Comparison of ENCODE assay signal across 22 mouse cellular contexts in the genomic region with DNA sequence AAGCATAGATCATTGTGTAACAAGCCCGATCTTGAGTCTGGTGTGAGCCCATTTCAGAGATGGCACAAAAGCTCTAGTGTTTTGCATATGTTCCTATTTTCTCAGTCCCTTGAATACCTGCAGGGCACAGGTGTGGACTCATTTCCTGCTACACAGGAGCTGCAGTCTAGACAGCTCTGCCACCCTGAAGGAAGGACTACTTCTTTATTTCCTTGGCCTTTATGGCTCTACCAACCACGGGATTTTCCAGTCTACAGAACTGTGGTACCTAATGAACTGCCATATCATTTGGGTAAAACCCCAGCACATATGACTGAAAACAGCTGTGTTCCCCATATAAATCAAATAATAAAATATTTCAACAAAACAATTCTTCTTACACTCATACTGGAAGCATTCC. TPM values are rescaled to one million over a fixed set of nuclear protein-coding genes. Genes with fewer than 3 reads are reported as not detected.
DNase-seq lines count a peak whose midpoint lies in the region; TF ChIP-seq lines count a peak whose summit lies in the region.
"Had no signal": no experiment of that assay in that cellular context is flagged by ENCODE, and none has a peak within 500 bp of the region (broad histone marks: within the 10 kb centered on the region; RNA-seq: fewer than 3 reads in every experiment).

No protein-coding gene starts in this region.

- no peaks in the 10 kb centered on the region for H3K27me3 ChIP-seq in spleen, adult 2 months (ENCODE audit: control insufficient read depth, insufficient read depth, low read length)
- no peaks in the 10 kb centered on the region for H3K27me3 ChIP-seq in CH12.LX (replicated peaks)
- H3K27me3 ChIP-seq in splenic B cell, adult 2 months (ENCODE audit: control insufficient read depth, insufficient read depth, low read length, poor library complexity, severe bottlenecking), result no peaks in the 10 kb centered on the region
- H3K27me3 ChIP-seq: embryonic facial prominence, embryonic 12.5 days; forebrain, embryonic 13.5 days; forebrain, embryonic 15.5 days; Patski had no signal

- in situ Hi-C loops in CH12.LX (cut with MboI; ENCODE audit: low pct_ligation_motif_present, low pct_unique_long_range_greater_than_20kb, low sequenced_read_pairs), result no loop called here

- H3K9ac ChIP-seq in CH12.LX (ENCODE audit: insufficient read depth, low read depth), result no peak overlapping the region
- H3K9ac ChIP-seq: embryonic facial prominence, embryonic 12.5 days; forebrain, embryonic 13.5 days; forebrain, embryonic 15.5 days; forebrain, postnatal 0 days had no signal

- H3K27ac ChIP-seq in spleen, adult 2 months (ENCODE audit: insufficient read depth, low read length), result peak overlapping the region; percentile 51
- peak overlapping the region; percentile 50; the same call in 1 of the 2 replicates for H3K27ac ChIP-seq in CH12.LX (ENCODE audit: insufficient read depth, low read depth)
- H3K27ac ChIP-seq: embryonic facial prominence, embryonic 10.5 days; embryonic facial prominence, embryonic 12.5 days; forebrain, embryonic 13.5 days; forebrain, embryonic 15.5 days had no signal

- no peaks in the 10 kb centered on the region for H3K79me2 ChIP-seq in CH12.LX (replicated peaks; ENCODE audit: control insufficient read depth, extremely low read depth, insufficient read depth, poor library complexity, severe bottlenecking)

- H3K4me2 ChIP-seq in CH12.LX (ENCODE audit: insufficient read depth, low read depth, poor library complexity, severe bottlenecking), result peak overlapping the region; percentile 24
- H3K4me2 ChIP-seq: embryonic facial prominence, embryonic 12.5 days; forebrain, embryonic 13.5 days; forebrain, embryonic 15.5 days had no signal

- no peaks in the 10 kb centered on the region for H3K36me3 ChIP-seq in spleen, adult 2 months (ENCODE audit: control insufficient read depth, insufficient read depth, low read length)
- no peaks in the 10 kb centered on the region for H3K36me3 ChIP-seq in CH12.LX (replicated peaks in 1 of 2; ENCODE audit: control insufficient read depth in 1 of 2, insufficient read depth in 1 of 2, low read length in 1 of 2)
- H3K36me3 ChIP-seq in splenic B cell, adult 2 months (ENCODE audit: control insufficient read depth, insufficient read depth, low read length, poor library complexity, severe bottlenecking), result no peaks in the 10 kb centered on the region
- H3K36me3 ChIP-seq: embryonic facial prominence, embryonic 10.5 days; embryonic facial prominence, embryonic 12.5 days; forebrain, embryonic 15.5 days had no signal

- H3K4me3 ChIP-seq in spleen, adult 2 months (ENCODE audit: extremely low read depth, insufficient read depth, insufficient read length), result no peak overlapping the region
- no peak overlapping the region for H3K4me3 ChIP-seq in CH12.LX (replicated peaks in 1 of 3; ENCODE audit: low read depth in 2 of 3, low read length in 2 of 3, poor library complexity in 1 of 3)
- H3K4me3 ChIP-seq: embryonic facial prominence, embryonic 10.5 days; embryonic facial prominence, embryonic 12.5 days; forebrain, embryonic 13.5 days; forebrain, embryonic 15.5 days had no signal

- DNase-seq in spleen, adult 2 months (ENCODE audit: low read depth in 1 of 2, low spot score in 2 of 2), result peak in 1 of 2 experiments; percentile 34
- DNase-seq in spleen, postnatal 10 days (ENCODE audit: low spot score in 2 of 2), result no peak
- peak; percentile 82 for DNase-seq in A20 (ENCODE audit: low read depth, low spot score)
- peak; percentile 83 for DNase-seq in CH12.LX (ENCODE audit: extremely low read depth)
- DNase-seq in splenic B cell, adult 2 months (ENCODE audit: low read depth, low spot score), result peak; percentile 75
- DNase-seq in left cerebral cortex, postnatal 14 days (ENCODE audit: low spot score in 2 of 2), result no peak
- no peak for DNase-seq in ovary, postnatal 10 days (ENCODE audit: low spot score)
- DNase-seq: adrenal gland, adult 8-10 months; adrenal gland, postnatal 14 days; adrenal gland, postnatal 36 days; cerebellum, adult 11-12 months; cerebellum, adult 2 months; cerebellum, adult 9-10 months; cerebellum, postnatal 10 days; cerebellum, postnatal 25 days; forebrain, postnatal 0 days had no signal

- intact Hi-C loops in left cerebral cortex, postnatal 14 days (cut with DNase I), result no loop called here

- TF ChIP-seq CTCF in spleen, adult 2 months (IDR thresholded peaks at IDR 0.05; ENCODE audit: extremely low read depth, insufficient read depth, insufficient read length, insufficient replicate concordance), result no peak
- no peak for TF ChIP-seq CTCF in CH12.LX (conservative IDR thresholded peaks at IDR 0.05 in 1 of 2, IDR thresholded peaks at IDR 0.05 in 1 of 2; ENCODE audit: low read depth in 2 of 2, low read length in 2 of 2)

- no peak for TF ChIP-seq RAD21 in CH12.LX (IDR thresholded peaks at IDR 0.05; ENCODE audit: low read depth, low read length)

- H3K9me3 ChIP-seq in CH12.LX (replicated peaks; ENCODE audit: low read length), result no peaks in the 10 kb centered on the region
- H3K9me3 ChIP-seq: embryonic facial prominence, embryonic 10.5 days; embryonic facial prominence, embryonic 12.5 days; forebrain, embryonic 13.5 days; forebrain, embryonic 15.5 days had no signal

- peak; percentile 94 for TF ChIP-seq EP300 in CH12.LX (IDR thresholded peaks at IDR 0.05; ENCODE audit: low read length)

- dilution Hi-C loops in CH12.LX (cut with MboI; ENCODE audit: extremely low pct_ligation_motif_present, extremely low pct_unique_long_range_greater_than_20kb, low sequenced_read_pairs), result no loop called here

- 69% methylated on average over 2 of the region's 2 CpGs for WGBS in spleen, adult 2 months

- H3K4me1 ChIP-seq in spleen, adult 2 months (ENCODE audit: control insufficient read depth, insufficient read depth, insufficient read length), result peaks cover 30% of the 10 kb centered on the region
- peaks cover 31 to 83% of the 10 kb centered on the region in 2 experiments for H3K4me1 ChIP-seq in CH12.LX (ENCODE audit: control insufficient read depth in 1 of 2, insufficient read depth in 2 of 2)
- H3K4me1 ChIP-seq: embryonic facial prominence, embryonic 10.5 days; embryonic facial prominence, embryonic 12.5 days; forebrain, embryonic 13.5 days; forebrain, embryonic 15.5 days had no signal

- TF ChIP-seq POLR2A in spleen, adult 2 months (IDR thresholded peaks at IDR 0.05; ENCODE audit: low read depth, low read length), result no peak
- TF ChIP-seq POLR2A in CH12.LX (IDR thresholded peaks at IDR 0.05; ENCODE audit: low read depth, low read length), result no peak; the same call in 1 of the 2 replicates

TF ChIP-seq in CH12.LX, 34 proteins besides CTCF, POLR2A, EP300 and RAD21 (continues in another document):
- TF ChIP-seq ETS1 (conservative IDR thresholded peaks at IDR 0.05; ENCODE audit: low read depth, low read length) (peak; percentile 89), ZMIZ1 (IDR thresholded peaks at IDR 0.05; ENCODE audit: low read depth, low read length) (no peak), MEF2A (IDR thresholded peaks at IDR 0.05; ENCODE audit: borderline replicate concordance, low read depth, low read length) (0 out of 2 replicates have a peak, but pooled peaks have one; percentile 66), TBP (conservative IDR thresholded peaks at IDR 0.05; ENCODE audit: low read depth, low read length) (no peak), TCF12 (IDR thresholded peaks at IDR 0.05; ENCODE audit: low read depth, low read length) (peak; percentile 70; the same call in 1 of the 2 replicates), JUND (conservative IDR thresholded peaks at IDR 0.05; ENCODE audit: low read depth, low read length) (0 out of 2 replicates have a peak, but pooled peaks have one; percentile 8), NELFE (IDR thresholded peaks at IDR 0.05; ENCODE audit: low read depth, low read length) (no peak), GABPA (IDR thresholded peaks at IDR 0.05; ENCODE audit: insufficient replicate concordance, low read depth, low read length) (no peak), PAX5 (IDR thresholded peaks at IDR 0.05; ENCODE audit: low read length) (no peak), NRF1 (IDR thresholded peaks at IDR 0.05; ENCODE audit: low read depth, low read length) (no peak), MAFK (IDR thresholded peaks at IDR 0.05; ENCODE audit: insufficient replicate concordance, low read length) (no peak), ELF1 (IDR thresholded peaks at IDR 0.05; ENCODE audit: low read depth, low read length) (no peak), UBTF (IDR thresholded peaks at IDR 0.05; ENCODE audit: low read depth, low read length) (no peak), RCOR1 (conservative IDR thresholded peaks at IDR 0.05; ENCODE audit: low read depth, low read length) (no peak), JUN (IDR thresholded peaks at IDR 0.05; ENCODE audit: insufficient read depth, low read depth, low read length) (no peak), CHD1 (IDR thresholded peaks at IDR 0.05; ENCODE audit: low read depth, low read length) (no peak), USF2 (conservative IDR thresholded peaks at IDR 0.05; ENCODE audit: low read depth, low read length) (no peak), KAT2A (IDR thresholded peaks at IDR 0.05; ENCODE audit: insufficient replicate concordance, low read length) (no peak), CHD2 (IDR thresholded peaks at IDR 0.05; ENCODE audit: low read length) (no peak; the same call in 1 of the 2 replicates), IRF4 (IDR thresholded peaks at IDR 0.05; ENCODE audit: low read depth, low read length) (peak; percentile 55; the same call in 1 of the 2 replicates), MAX (IDR thresholded peaks at IDR 0.05; ENCODE audit: low read length) (no peak), MAZ (IDR thresholded peaks at IDR 0.05; ENCODE audit: low read depth, low read length) (no peak), USF1 (IDR thresholded peaks at IDR 0.05; ENCODE audit: low read depth, low read length) (no peak), SIN3A (IDR thresholded peaks at IDR 0.05; ENCODE audit: low read length) (no peak), POLR2AphosphoS2 (IDR thresholded peaks at IDR 0.05; ENCODE audit: low read depth, low read length) (no peak), ZC3H11A (IDR thresholded peaks at IDR 0.05; ENCODE audit: low read depth, low read length) (no peak), MYC (IDR thresholded peaks at IDR 0.05; ENCODE audit: low read depth, low read length) (no peak), SMC3 (IDR thresholded peaks at IDR 0.05; ENCODE audit: low read depth, low read length) (no peak)

RNA-seq across cellular contexts. Expression of a gene that starts 13.4 kb away (rescaled TPM):
- 133 and 154 TPM in 2 replicates for polyA plus RNA-seq in spleen, adult 2 months (2012; rRNA removed)
- total RNA-seq in CH12.LX (2012; rRNA removed), result 27.7 and 30.2 TPM in 2 replicates
- 75.4 and 93.4 TPM in 2 replicates for total RNA-seq in CH12.LX (2014; rRNA removed)
- polyA plus RNA-seq in CH12.LX (2012; ENCODE audit: insufficient read length, low read depth), result 61.2 and 70.5 TPM in 2 replicates
- not detected for total RNA-seq in left cerebral cortex, postnatal 14 days (2021)
- total RNA-seq: adrenal gland, postnatal 36 days; forebrain, postnatal 0 days; MEL had no signal
- polyA plus RNA-seq: embryonic facial prominence, embryonic 10.5 days; forebrain, embryonic 13.5 days; forebrain, embryonic 15.5 days; forebrain, postnatal 0 days; Patski had no signal

RNA-seq across cellular contexts. Expression of a gene that starts 29.6 kb away (rescaled TPM):
- polyA plus RNA-seq in spleen, adult 2 months (2012; rRNA removed), result 15.3 and 17.3 TPM in 2 replicates
- 41.5 and 42.3 TPM in 2 replicates for total RNA-seq in CH12.LX (2012; rRNA removed)
- 66.7 and 71.4 TPM in 2 replicates for total RNA-seq in CH12.LX (2014; rRNA removed)
- polyA plus RNA-seq in CH12.LX (2012; ENCODE audit: insufficient read length, low read depth), result 77.1 and 81.2 TPM in 2 replicates
- 100 to 1,000 TPM; 110 to 112 TPM for total RNA-seq in left cerebral cortex, postnatal 14 days (2021)

Comparison
In these comparisons a context has a peak if more than half of its experiments do, and no peak if none do; other contexts are left out.
1. DNase-seq: peak in A20 (single experiment), CH12.LX (single experiment) and splenic B cell, adult 2 months (single experiment); none in spleen, postnatal 10 days (0 of 2), left cerebral cortex, postnatal 14 days (0 of 2) and ovary, postnatal 10 days (single experiment).
2. RNA of a gene that starts 13.4 kb away (total RNA-seq): 27.7 to 93.4 TPM in CH12.LX; not detected in left cerebral cortex, postnatal 14 days; every median in the first group is over 10 times any median in the second.